Mouse (Mus musculus) lung, postnatal 25 days (tissue): ENCODE measurements around the gene 2310022B05Rik.

ENCODE experiments used
- DNase-seq: peaks from one replicate; pipeline ENCODE4 v3.0.0; 2022; ENCODE audit warnings: low spot score

2310022B05Rik gene

GRCm38 (mm10) chr8:124608239-124608971, 54.8 kb downstream of the 2310022B05Rik start:
- no peak for DNase-seq

- no peak for DNase-seq
These were observed 59.1 kb downstream of the 2310022B05Rik start for GRCm38 (mm10) chr8:124604066-124604465.

GRCm38 (mm10) chr8:124589393-124589792, 73.8 kb downstream of the 2310022B05Rik start:
- no peak for DNase-seq

GRCm38 (mm10) chr8:124586556-124586955, 76.6 kb downstream of the 2310022B05Rik start:
- DNase-seq: no peak
